In the genomic region with DNA sequence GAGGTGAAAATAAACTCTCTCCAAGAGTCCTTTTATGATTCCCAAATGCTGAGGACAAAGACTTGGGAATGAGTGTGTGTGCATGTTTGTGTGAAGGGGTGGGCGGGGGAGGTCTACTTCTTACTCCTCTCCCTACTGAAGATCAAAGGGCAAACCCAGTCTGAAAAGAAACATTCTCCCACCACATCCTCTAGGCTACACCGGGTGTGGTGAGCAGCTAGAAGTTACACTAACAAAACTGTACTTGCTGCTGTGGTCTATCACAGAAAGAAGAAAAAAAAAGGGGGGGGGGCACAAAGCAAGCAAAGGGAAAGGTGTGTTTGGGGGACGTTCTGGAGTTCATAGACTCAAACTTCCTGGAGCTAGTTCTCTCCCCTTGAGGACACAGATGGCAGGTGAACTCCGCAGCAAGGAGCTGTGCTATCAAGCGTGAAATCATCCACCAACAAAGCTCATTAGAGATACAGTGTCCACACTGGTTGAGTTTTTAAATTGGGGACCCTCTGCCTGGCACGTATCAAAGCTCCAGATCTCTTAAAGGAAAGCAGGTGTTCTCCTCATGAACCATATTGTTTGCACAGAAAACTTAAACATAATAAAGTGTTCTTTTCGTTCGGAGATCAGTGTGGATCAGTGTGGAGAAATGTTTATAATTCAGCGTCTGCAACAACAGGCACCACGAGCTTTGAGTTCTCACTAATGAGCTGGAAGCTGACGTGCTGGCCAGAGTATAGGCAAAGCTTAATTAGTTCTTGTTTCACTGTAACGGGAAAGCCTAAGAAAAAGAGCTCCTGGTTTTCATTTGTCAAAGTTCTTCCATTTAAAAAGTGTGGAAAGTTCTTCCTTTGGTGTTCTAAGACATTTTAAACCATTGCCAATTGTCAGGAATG, we compare ENCODE assay signal across 12 mouse cellular contexts.
DNase-seq lines count a peak whose midpoint lies in the region; ATAC-seq lines count a peak whose summit lies in the region.
"Had no signal": no experiment of that assay in that cellular context is flagged by ENCODE, and none has a peak within 500 bp of the region (broad histone marks: within the 10 kb centered on the region; RNA-seq: fewer than 3 reads in every experiment).

No protein-coding gene starts in this region.

- intact Hi-C loops in heart, postnatal 10 days (cut with DNase I): no loop called here

- 58% methylated on average over 12 of the region's 12 CpGs for WGBS in hindbrain, embryonic 11.5 days
- 42% methylated on average over 12 of the region's 12 CpGs for WGBS in hindbrain, embryonic 14.5 days
- 30% methylated on average over 12 of the region's 12 CpGs for whole genome bisulfite sequencing in hindbrain, embryonic 16.5 days

- H3K9ac ChIP-seq in hindbrain, embryonic 11.5 days (ENCODE audit: low read depth, low read length): no peak overlapping the region
- no peak overlapping the region for H3K9ac ChIP-seq in hindbrain, embryonic 14.5 days
- H3K9ac ChIP-seq in hindbrain, embryonic 16.5 days (ENCODE audit: low read depth, low read length): no peak overlapping the region
- H3K9ac ChIP-seq: heart, embryonic 15.5 days; lung, embryonic 14.5 days had no signal

- no peak overlapping the region for H3K27ac ChIP-seq in hindbrain, embryonic 11.5 days (ENCODE audit: low read depth, low read length)
- H3K27ac ChIP-seq in hindbrain, embryonic 14.5 days: no peak overlapping the region
- no peak overlapping the region for H3K27ac ChIP-seq in hindbrain, embryonic 16.5 days (ENCODE audit: low read depth, low read length)
- H3K27ac ChIP-seq: heart, embryonic 15.5 days had no signal

- H3K27me3 ChIP-seq in hindbrain, embryonic 11.5 days (ENCODE audit: control insufficient read depth, insufficient read depth, low read length): no peaks in the 10 kb centered on the region
- H3K27me3 ChIP-seq in hindbrain, embryonic 14.5 days (ENCODE audit: control insufficient read depth, insufficient read depth, low read length): no peaks in the 10 kb centered on the region
- H3K27me3 ChIP-seq in hindbrain, embryonic 16.5 days (replicated peaks; ENCODE audit: control insufficient read depth, insufficient read depth, low read length): no peaks in the 10 kb centered on the region
- H3K27me3 ChIP-seq: heart, embryonic 15.5 days had no signal

- H3K36me3 ChIP-seq in hindbrain, embryonic 11.5 days (ENCODE audit: control insufficient read depth, insufficient read depth, low read length): no peaks in the 10 kb centered on the region
- no peaks in the 10 kb centered on the region for H3K36me3 ChIP-seq in hindbrain, embryonic 14.5 days (replicated peaks; ENCODE audit: control insufficient read depth, insufficient read depth)
- no peaks in the 10 kb centered on the region for H3K36me3 ChIP-seq in hindbrain, embryonic 16.5 days (ENCODE audit: control insufficient read depth, insufficient read depth, low read length)
- H3K36me3 ChIP-seq: heart, embryonic 15.5 days had no signal

- H3K9me3 ChIP-seq in hindbrain, embryonic 11.5 days (ENCODE audit: control insufficient read depth, low read length): no peaks in the 10 kb centered on the region
- H3K9me3 ChIP-seq in hindbrain, embryonic 14.5 days (ENCODE audit: control insufficient read depth, low read length): no peaks in the 10 kb centered on the region
- H3K9me3 ChIP-seq in hindbrain, embryonic 16.5 days (ENCODE audit: control insufficient read depth, low read length): no peaks in the 10 kb centered on the region
- H3K9me3 ChIP-seq: heart, embryonic 15.5 days had no signal

- ATAC-seq in hindbrain, embryonic 11.5 days (ENCODE audit: low FRiP score): 0 out of 2 replicates have a peak, but pooled peaks have one; percentile 57
- ATAC-seq in hindbrain, embryonic 14.5 days (ENCODE audit: low FRiP score): no peak
- ATAC-seq in hindbrain, embryonic 16.5 days: peak; percentile 65; the same call in 1 of the 2 replicates
- ATAC-seq in frontal cortex, adult (ENCODE audit: low TSS enrichment): no peak

- H3K4me1 ChIP-seq in hindbrain, embryonic 11.5 days (replicated peaks; ENCODE audit: control insufficient read depth, insufficient read depth, low read length): no peaks in the 10 kb centered on the region
- H3K4me1 ChIP-seq in hindbrain, embryonic 14.5 days (replicated peaks; ENCODE audit: control insufficient read depth, insufficient read depth, low read length): no peaks in the 10 kb centered on the region
- H3K4me1 ChIP-seq in hindbrain, embryonic 16.5 days (ENCODE audit: control insufficient read depth, insufficient read depth, low read depth, low read length): no peaks in the 10 kb centered on the region
- H3K4me1 ChIP-seq: heart, embryonic 15.5 days had no signal

- no peak overlapping the region for H3K4me2 ChIP-seq in hindbrain, embryonic 11.5 days (replicated peaks; ENCODE audit: low read depth, low read length)
- H3K4me2 ChIP-seq in hindbrain, embryonic 14.5 days (replicated peaks): no peak overlapping the region
- no peak overlapping the region for H3K4me2 ChIP-seq in hindbrain, embryonic 16.5 days (ENCODE audit: low read length)
- H3K4me2 ChIP-seq: heart, embryonic 15.5 days; lung, embryonic 14.5 days had no signal

- no peak overlapping the region for H3K4me3 ChIP-seq in hindbrain, embryonic 11.5 days (ENCODE audit: low read depth, low read length)
- H3K4me3 ChIP-seq in hindbrain, embryonic 14.5 days (replicated peaks; ENCODE audit: low read length): no peak overlapping the region
- no peak overlapping the region for H3K4me3 ChIP-seq in hindbrain, embryonic 16.5 days (ENCODE audit: low read length)
- H3K4me3 ChIP-seq: heart, embryonic 15.5 days had no signal

- peak; percentile 3 for DNase-seq in hindbrain, embryonic 11.5 days (ENCODE audit: low spot score)
- DNase-seq in hindbrain, embryonic 14.5 days (ENCODE audit: low spot score): no peak
- DNase-seq in thymus, postnatal 14 days: peak; percentile 3
- no peak for DNase-seq in thymus, adult 18-20 months
- no peak for DNase-seq in heart, postnatal 10 days
- DNase-seq in heart, adult 8-10 months (ENCODE audit: low spot score): no peak
- DNase-seq: cerebellum, postnatal 25 days; gastrocnemius, postnatal 25 days; lung, embryonic 14.5 days had no signal

Comparison
In these comparisons a context has a peak if more than half of its experiments do, and no peak if none do; other contexts are left out.
1. ATAC-seq: peak in hindbrain, embryonic 11.5 days (single experiment) and hindbrain, embryonic 16.5 days (single experiment); none in hindbrain, embryonic 14.5 days (single experiment) and frontal cortex, adult (single experiment).
2. DNase-seq: peak in hindbrain, embryonic 11.5 days (single experiment) and thymus, postnatal 14 days (single experiment); none in hindbrain, embryonic 14.5 days (single experiment), thymus, adult 18-20 months (0 of 2), heart, postnatal 10 days (0 of 2) and heart, adult 8-10 months (single experiment).